Mouse (Mus musculus): ENCODE data around the gene Olfr635.
"Not testable (repeated sequence)": the region's sequence is repeated elsewhere in the genome, so short reads cannot be mapped to it uniquely, and the experiment has no call there.

The Olfr635 gene

GRCm38 (mm10) chr7:103970852-103971251 lies at the start of gene Olfr635:
Olfr635 (plus strand) TSS chr7:103971152.
- DNase-seq (ENCODE audit: low read depth): no peak

DNA sequence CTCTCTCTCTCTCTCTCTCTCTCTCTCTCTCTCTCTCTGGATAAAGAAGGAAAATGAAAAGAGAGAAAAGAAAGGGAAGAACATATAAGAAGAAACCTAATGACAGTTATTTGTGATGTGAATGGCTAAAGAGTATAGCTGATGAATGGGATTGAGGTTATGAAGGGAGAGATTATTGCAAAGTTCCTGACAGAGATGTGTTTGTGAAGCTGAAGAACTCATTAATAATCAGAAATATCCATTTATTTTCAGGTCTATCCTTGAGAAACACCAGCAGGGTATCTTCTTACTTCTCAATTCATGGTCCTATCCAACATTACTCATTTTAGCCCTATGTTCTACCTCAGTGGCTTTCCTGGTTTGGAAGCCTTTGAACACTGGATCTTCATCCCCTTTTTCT lies 42.4 kb upstream of the Olfr635 start, which contains the start of gene Olfr631:
Gene Olfr631 (plus strand): TSS at position 301 of the 400 bp plus-strand sequence.
- DNase-seq (ENCODE audit: low read depth): no peak

GRCm38 (mm10) chr7:103934264-103934663 lies 36.7 kb upstream of the Olfr635 start, which contains the start of gene Olfr632:
Olfr632 (plus strand) TSS chr7:103934347.
- DNase-seq (ENCODE audit: low read depth): no peak

DNA sequence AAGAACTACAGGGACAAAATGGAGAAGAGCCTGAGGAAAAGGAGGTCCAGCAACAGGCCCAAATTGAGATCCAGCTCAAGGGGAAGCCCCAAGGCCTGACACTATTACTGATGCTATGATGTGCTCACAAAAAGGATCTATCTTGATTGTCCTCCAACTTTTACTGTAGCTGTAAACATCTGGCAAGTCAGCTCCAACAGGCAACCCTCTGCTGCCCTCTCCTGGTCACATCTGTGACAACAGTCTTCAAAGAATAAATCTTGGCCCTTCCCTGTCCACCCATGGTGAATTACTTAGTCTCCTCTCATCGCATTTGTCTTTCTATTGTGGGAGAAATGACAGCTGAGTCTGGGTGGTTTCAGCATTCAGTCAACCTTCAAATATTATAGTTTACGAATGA lies 28.2 kb upstream of the Olfr635 start:
- DNase-seq (ENCODE audit: low read depth): peak; percentile 61

DNA sequence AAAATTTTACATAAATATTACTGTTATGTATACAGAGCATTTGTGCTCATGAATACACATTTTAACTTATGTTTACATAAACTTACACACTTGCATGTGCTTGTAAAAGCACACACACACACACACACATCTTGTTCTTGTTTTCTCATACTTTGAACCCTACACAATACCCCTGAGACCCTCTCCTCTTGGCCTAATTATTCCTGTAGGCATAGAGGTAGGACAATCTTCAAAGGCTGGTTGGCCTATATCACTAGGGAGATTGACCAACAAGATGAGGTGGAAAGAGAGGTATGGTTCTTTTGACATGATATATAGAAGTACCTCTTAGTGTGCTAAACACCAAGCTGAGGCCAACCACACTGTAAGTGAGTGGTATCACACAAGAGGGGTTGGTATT lies 26.8 kb upstream of the Olfr635 start, which contains the start of gene Olfr633:
Gene Olfr633 (plus strand): TSS at position 301 of the 400 bp plus-strand sequence.
- no peak for DNase-seq (ENCODE audit: low read depth)

GRCm38 (mm10) chr7:103966873-103967272 lies 4.1 kb upstream of the Olfr635 start:
- DNase-seq (ENCODE audit: low read depth): not testable (repeated sequence)

DNA sequence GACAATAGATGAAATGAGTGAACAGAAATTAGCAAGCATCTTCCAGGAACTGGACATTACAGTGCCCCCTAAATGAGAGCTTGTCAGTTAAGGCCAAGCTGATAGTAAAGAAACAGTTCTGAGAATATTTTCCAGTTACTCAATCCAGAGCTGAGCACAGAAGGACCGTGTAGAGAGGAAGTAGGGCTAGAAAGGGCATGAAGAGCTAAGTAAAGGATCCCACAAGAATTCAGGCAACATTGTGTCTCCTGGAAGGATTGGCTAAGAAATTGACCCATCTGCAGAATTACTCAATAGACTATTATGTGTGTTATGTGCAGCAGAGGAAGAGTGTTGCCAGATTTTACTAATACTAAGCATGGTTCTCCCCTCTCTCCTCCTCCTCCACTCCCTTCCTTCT lies 830 bp downstream of the Olfr635 start:
- DNase-seq (ENCODE audit: low read depth): no peak

DNA sequence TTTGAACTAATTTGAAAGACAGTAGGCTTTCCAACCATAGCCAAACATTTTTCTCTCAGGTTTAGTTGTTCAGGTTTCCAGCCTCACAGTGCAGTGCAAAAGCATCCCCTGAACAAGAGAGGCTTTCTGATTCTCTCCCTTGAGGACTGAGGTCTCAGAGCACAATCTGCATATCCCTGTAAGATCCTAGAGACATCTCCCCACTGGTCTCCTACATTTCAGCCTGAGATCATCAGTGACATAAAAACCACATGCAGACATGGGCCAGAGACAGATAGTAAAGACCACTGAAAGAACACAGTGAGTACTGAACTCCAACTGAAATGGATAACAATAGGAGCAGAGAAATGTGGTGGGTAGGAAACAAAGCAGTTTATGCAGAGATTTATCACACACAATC lies 27.5 kb downstream of the Olfr635 start, which contains the start of gene Olfr638:
Gene Olfr638 (plus strand): TSS at position 301 of the 400 bp plus-strand sequence.
- DNase-seq (ENCODE audit: low read depth): no peak

GRCm38 (mm10) chr7:103999124-103999523 lies 28.2 kb downstream of the Olfr635 start:
- DNase-seq (ENCODE audit: low read depth): no peak

DNA sequence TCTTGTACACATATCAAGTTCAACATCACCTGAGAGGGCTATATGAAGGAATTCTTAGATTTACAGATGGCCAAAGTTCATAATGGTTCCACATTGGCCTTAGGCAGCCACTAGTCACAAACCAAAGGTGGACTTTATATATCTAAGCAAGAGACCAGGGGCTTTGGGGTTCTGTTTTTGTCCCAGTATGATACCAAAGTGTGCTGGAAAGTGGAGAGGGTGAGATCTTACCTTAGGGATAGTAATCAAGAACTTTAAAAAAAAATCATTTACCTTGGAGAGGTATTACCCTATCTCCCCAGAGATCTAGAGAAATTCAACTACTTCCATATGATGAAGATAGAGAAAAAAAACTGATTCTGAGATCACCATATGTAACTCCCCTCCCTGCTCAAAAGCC lies 46.3 kb downstream of the Olfr635 start, which contains the start of gene Olfr639:
Gene Olfr639 (minus strand): TSS at position 101 of the 400 bp plus-strand sequence.
- DNase-seq (ENCODE audit: low read depth): no peak

- DNase-seq (ENCODE audit: low read depth): no peak
Observed at GRCm38 (mm10) chr7:104018953-104019352, 48.0 kb downstream of the Olfr635 start.

GRCm38 (mm10) chr7:104021651-104022050 lies 50.7 kb downstream of the Olfr635 start:
- DNase-seq (ENCODE audit: low read depth): no peak

- no peak for DNase-seq (ENCODE audit: low read depth)
Observed at GRCm38 (mm10) chr7:104025473-104025872, 54.5 kb downstream of the Olfr635 start, which contains the start of gene Olfr640. Olfr640 (minus strand) TSS chr7:104025573.

- DNase-seq (ENCODE audit: low read depth): no peak
Observed at GRCm38 (mm10) chr7:104026978-104027377, 56.0 kb downstream of the Olfr635 start.

- no peak for DNase-seq (ENCODE audit: low read depth)
Observed at GRCm38 (mm10) chr7:104035145-104035544, 64.2 kb downstream of the Olfr635 start, which contains the start of gene Olfr641. Olfr641 (plus strand) TSS chr7:104035445.
